19 mouse cellular contexts compared by ENCODE assay signal in genomic region chr1:54629106-54629505, GRCm38 (mm10).
"Had no signal": no experiment of that assay in that cellular context is flagged by ENCODE, and none has a peak within 500 bp of the region (broad histone marks: within the 10 kb centered on the region; RNA-seq: fewer than 3 reads in every experiment).

No protein-coding gene starts in this region.

- H3K4me2 ChIP-seq: lung, embryonic 14.5 days; midbrain, embryonic 12.5 days; neural tube, embryonic 13.5 days; neural tube, embryonic 15.5 days; stomach, embryonic 15.5 days had no signal

- H3K9me3 ChIP-seq: midbrain, embryonic 10.5 days; midbrain, embryonic 12.5 days; neural tube, embryonic 13.5 days; neural tube, embryonic 15.5 days; stomach, embryonic 15.5 days had no signal

- H3K4me1 ChIP-seq: midbrain, embryonic 10.5 days; midbrain, embryonic 12.5 days; neural tube, embryonic 13.5 days; neural tube, embryonic 15.5 days; stomach, embryonic 15.5 days had no signal

- H3K4me3 ChIP-seq: midbrain, embryonic 10.5 days; midbrain, embryonic 12.5 days; myocyte; neural tube, embryonic 13.5 days; neural tube, embryonic 15.5 days; stomach, embryonic 15.5 days had no signal

- ATAC-seq: midbrain, embryonic 16.5 days had no signal

- H3K9ac ChIP-seq: lung, embryonic 14.5 days; midbrain, embryonic 12.5 days; neural tube, embryonic 13.5 days; neural tube, embryonic 15.5 days; stomach, embryonic 15.5 days had no signal

- H3K27me3 ChIP-seq: midbrain, embryonic 12.5 days; neural tube, embryonic 13.5 days; neural tube, embryonic 15.5 days; stomach, embryonic 15.5 days had no signal

- DNase-seq: lung, adult 18-20 months; lung, embryonic 14.5 days; lung, postnatal 10 days; lung, postnatal 4 days; midbrain, embryonic 14.5 days; retina, postnatal 1 day; right cerebral cortex, adult 18-20 months; right cerebral cortex, postnatal 25 days; right cerebral cortex, postnatal 4 days; thymus, adult 2 months; thymus, postnatal 36 days had no signal

- H3K27ac ChIP-seq: midbrain, embryonic 10.5 days; midbrain, embryonic 12.5 days; neural tube, embryonic 13.5 days; neural tube, embryonic 15.5 days; stomach, embryonic 15.5 days; stomach, postnatal 0 days had no signal

- H3K36me3 ChIP-seq: midbrain, embryonic 10.5 days; midbrain, embryonic 12.5 days; neural tube, embryonic 13.5 days; neural tube, embryonic 15.5 days; stomach, embryonic 15.5 days had no signal
